Mouse (Mus musculus): ENCODE data around the gene Stox2. TPM values are rescaled to one million over a fixed set of nuclear protein-coding genes. Genes with fewer than 3 reads are reported as not detected.
"Not testable (repeated sequence)": the region's sequence is repeated elsewhere in the genome, so short reads cannot be mapped to it uniquely, and the experiment has no call there.

Stox2 gene
- polyA plus RNA-seq, 1 experiment = 1.4 TPM

GRCm38 (mm10) chr8:47461650-47462049, 15.5 kb upstream of the Stox2 start:
- no peak overlapping the region for H3K27ac ChIP-seq (ENCODE audit: insufficient read depth, low read depth, low read length)
- WGBS = 70% methylated on average over 10 of the region's 10 CpGs
- no peaks in the 10 kb centered on the region for H3K4me1 ChIP-seq (ENCODE audit: control insufficient read depth, insufficient read depth, insufficient read length, low read length)
- no peak overlapping the region for H3K4me3 ChIP-seq (ENCODE audit: low read depth, low read length)
- no peaks in the 10 kb centered on the region for H3K36me3 ChIP-seq (ENCODE audit: control insufficient read depth, insufficient read depth, low read length)
- 0 out of 2 replicates have a peak, but pooled peaks cover 2% of the 10 kb centered on the region for H3K27me3 ChIP-seq (ENCODE audit: control insufficient read depth, insufficient read depth, low read length)
- TF ChIP-seq POLR2A (IDR thresholded peaks at IDR 0.05; ENCODE audit: low read depth, low read length) = no peak
- no peak for TF ChIP-seq CTCF (IDR thresholded peaks at IDR 0.05; ENCODE audit: extremely low read depth, insufficient read length, insufficient replicate concordance, low read depth, low read length)

- no peaks in the 10 kb centered on the region for H3K4me1 ChIP-seq (ENCODE audit: control insufficient read depth, insufficient read depth, insufficient read length, low read length)
- 0 out of 2 replicates have a peak, but pooled peaks cover 2% of the 10 kb centered on the region for H3K27me3 ChIP-seq (ENCODE audit: control insufficient read depth, insufficient read depth, low read length)
- WGBS = 59% methylated on average over 6 of the region's 6 CpGs
- no peaks in the 10 kb centered on the region for H3K36me3 ChIP-seq (ENCODE audit: control insufficient read depth, insufficient read depth, low read length)
- no peak overlapping the region for H3K4me3 ChIP-seq (ENCODE audit: low read depth, low read length)
- TF ChIP-seq CTCF (IDR thresholded peaks at IDR 0.05; ENCODE audit: extremely low read depth, insufficient read length, insufficient replicate concordance, low read depth, low read length) (no peak), POLR2A (IDR thresholded peaks at IDR 0.05; ENCODE audit: low read depth, low read length) (no peak)
- no peak overlapping the region for H3K27ac ChIP-seq (ENCODE audit: insufficient read depth, low read depth, low read length)
These were observed 13.1 kb upstream of the Stox2 start for GRCm38 (mm10) chr8:47459216-47459749.

- Histone ChIP-seq H3K27ac (ENCODE audit: insufficient read depth, low read depth, low read length) (no peak overlapping the region), H3K27me3 (ENCODE audit: control insufficient read depth, insufficient read depth, low read length) (0 out of 2 replicates have a peak, but pooled peaks cover 2% of the 10 kb centered on the region), H3K4me1 (ENCODE audit: control insufficient read depth, insufficient read depth, insufficient read length, low read length) (no peaks in the 10 kb centered on the region), H3K4me3 (ENCODE audit: low read depth, low read length) (no peak overlapping the region), H3K36me3 (ENCODE audit: control insufficient read depth, insufficient read depth, low read length) (no peaks in the 10 kb centered on the region)
- TF ChIP-seq POLR2A (IDR thresholded peaks at IDR 0.05; ENCODE audit: low read depth, low read length) = no peak
- TF ChIP-seq CTCF (IDR thresholded peaks at IDR 0.05; ENCODE audit: extremely low read depth, insufficient read length, insufficient replicate concordance, low read depth, low read length) = no peak
- WGBS = 90% methylated on average over 10 of the region's 10 CpGs
These were observed 12.4 kb upstream of the Stox2 start for GRCm38 (mm10) chr8:47458591-47458990.

- not testable (repeated sequence) for H3K36me3 ChIP-seq (ENCODE audit: control insufficient read depth, insufficient read depth, low read length); H3K4me1 ChIP-seq (ENCODE audit: control insufficient read depth, insufficient read depth, insufficient read length, low read length); H3K27ac ChIP-seq (ENCODE audit: insufficient read depth, low read depth, low read length); H3K4me3 ChIP-seq (ENCODE audit: low read depth, low read length); H3K27me3 ChIP-seq (ENCODE audit: control insufficient read depth, insufficient read depth, low read length)
- 93% methylated on average over 2 of the region's 2 CpGs for WGBS
These were observed 3.0 kb upstream of the Stox2 start for GRCm38 (mm10) chr8:47449211-47449610.

GRCm38 (mm10) chr8:47439271-47439670, 6.9 kb downstream of the Stox2 start:
- Histone ChIP-seq H3K36me3 (ENCODE audit: control insufficient read depth, insufficient read depth, low read length) (no peaks in the 10 kb centered on the region), H3K27ac (ENCODE audit: insufficient read depth, low read depth, low read length) (no peak overlapping the region), H3K4me3 (ENCODE audit: low read depth, low read length) (no peak overlapping the region), H3K27me3 (ENCODE audit: control insufficient read depth, insufficient read depth, low read length) (no peaks in the 10 kb centered on the region), H3K4me1 (ENCODE audit: control insufficient read depth, insufficient read depth, insufficient read length, low read length) (no peaks in the 10 kb centered on the region)
- 69% methylated on average over 12 of the region's 12 CpGs for WGBS
- TF ChIP-seq CTCF (IDR thresholded peaks at IDR 0.05; ENCODE audit: extremely low read depth, insufficient read length, insufficient replicate concordance, low read depth, low read length) = no peak
- no peak for TF ChIP-seq POLR2A (IDR thresholded peaks at IDR 0.05; ENCODE audit: low read depth, low read length)

- H3K4me3 ChIP-seq (ENCODE audit: low read depth, low read length) = no peak overlapping the region
- no peaks in the 10 kb centered on the region for H3K27me3 ChIP-seq (ENCODE audit: control insufficient read depth, insufficient read depth, low read length)
- H3K4me1 ChIP-seq (ENCODE audit: control insufficient read depth, insufficient read depth, insufficient read length, low read length) = no peaks in the 10 kb centered on the region
- no peak overlapping the region for H3K27ac ChIP-seq (ENCODE audit: insufficient read depth, low read depth, low read length)
- H3K36me3 ChIP-seq (ENCODE audit: control insufficient read depth, insufficient read depth, low read length) = no peaks in the 10 kb centered on the region
- WGBS = 87% methylated on average over 6 of the region's 6 CpGs
- TF ChIP-seq CTCF (IDR thresholded peaks at IDR 0.05; ENCODE audit: extremely low read depth, insufficient read length, insufficient replicate concordance, low read depth, low read length) (no peak), POLR2A (IDR thresholded peaks at IDR 0.05; ENCODE audit: low read depth, low read length) (no peak)
These were observed 8.2 kb downstream of the Stox2 start for GRCm38 (mm10) chr8:47437976-47438375.

- 63% methylated on average over 2 of the region's 2 CpGs for WGBS
These were observed 10.3 kb downstream of the Stox2 start for GRCm38 (mm10) chr8:47435861-47436260.

More at GRCm38 (mm10) chr8:47435861-47436260, 10.3 kb downstream of the Stox2 start:
- H3K36me3 ChIP-seq (ENCODE audit: control insufficient read depth, insufficient read depth, low read length) = no peaks in the 10 kb centered on the region
- H3K27ac ChIP-seq (ENCODE audit: insufficient read depth, low read depth, low read length) = no peak overlapping the region
- H3K4me1 ChIP-seq (ENCODE audit: control insufficient read depth, insufficient read depth, insufficient read length, low read length) = no peaks in the 10 kb centered on the region
- TF ChIP-seq CTCF (IDR thresholded peaks at IDR 0.05; ENCODE audit: extremely low read depth, insufficient read length, insufficient replicate concordance, low read depth, low read length) (no peak), POLR2A (IDR thresholded peaks at IDR 0.05; ENCODE audit: low read depth, low read length) (no peak)
- H3K4me3 ChIP-seq (ENCODE audit: low read depth, low read length) = no peak overlapping the region
- no peaks in the 10 kb centered on the region for H3K27me3 ChIP-seq (ENCODE audit: control insufficient read depth, insufficient read depth, low read length)

Data from small intestine, adult 2 months (tissue).